Mouse (Mus musculus) liver, embryonic 14.5 days (tissue): ENCODE results near the gene Sptbn1.

Source experiments
- CTCF ChIP-seq: IDR thresholded peaks from 2 replicates; pipeline ENCODE4 v1.5.1; 2016; ENCODE audit warnings: antibody characterized with exemption, low read depth, control low read depth
- EP300 ChIP-seq: IDR thresholded peaks from 2 replicates; pipeline ENCODE4 v1.6.1; 2016; ENCODE audit warnings: antibody characterized with exemption, low read depth

GRCm38 (mm10) chr11:30211663-30212416, 56.1 kb downstream of the Sptbn1 start:
- TF ChIP-seq CTCF (no peak), EP300 (no peak)
